ENCODE assay signal across 8 mouse cellular contexts in the genomic region with DNA sequence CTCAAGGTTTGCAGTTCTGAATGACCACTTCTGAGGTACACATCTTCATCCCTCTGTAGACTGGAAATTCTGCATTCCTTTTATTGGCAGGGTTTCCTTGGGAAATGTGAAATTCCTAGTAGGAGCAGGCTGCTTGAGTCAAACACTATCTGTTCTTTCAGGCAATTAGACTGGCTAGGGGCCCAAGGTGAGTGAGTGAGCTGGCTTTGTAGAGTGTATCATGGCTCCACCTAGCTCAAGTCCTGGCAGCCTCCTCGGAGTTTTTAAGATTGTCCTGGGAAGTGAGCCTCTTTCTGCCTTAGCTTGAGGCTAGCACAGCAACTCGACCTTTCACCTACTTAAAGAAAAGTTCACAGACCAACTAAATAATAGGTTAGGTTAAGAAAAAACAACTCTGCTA. TPM values are rescaled to one million over a fixed set of nuclear protein-coding genes. Genes with fewer than 3 reads are reported as not detected.
DNase-seq lines count a peak whose midpoint lies in the region; ATAC-seq lines count a peak whose summit lies in the region.

No protein-coding gene starts in this region.

- 15% methylated on average over 2 of the region's 2 CpGs for WGBS in heart, embryonic 14.5 days
- 14% methylated on average over 2 of the region's 2 CpGs for WGBS in stomach, embryonic 14.5 days

- H3K4me2 ChIP-seq in heart, embryonic 14.5 days (ENCODE audit: low read length), result no peak overlapping the region
- no peak overlapping the region for H3K4me2 ChIP-seq in stomach, embryonic 14.5 days (replicated peaks; ENCODE audit: low read depth, low read length)

- peaks cover 13 to 29% of the 10 kb centered on the region in 2 experiments; a peak in 3 of 4 replicates for H3K4me1 ChIP-seq in heart, embryonic 14.5 days (ENCODE audit: control insufficient read depth in 2 of 2, insufficient read depth in 2 of 2, low read length in 2 of 2)
- H3K4me1 ChIP-seq in stomach, embryonic 14.5 days (ENCODE audit: control insufficient read depth, insufficient read depth, low read length), result peaks cover 20% of the 10 kb centered on the region

- DNase-seq in cerebellum, adult 9-10 months, result peak; percentile 29
- DNase-seq in cerebellum, adult 11 months, result no peak
- DNase-seq in adipocyte (ENCODE audit: low spot score), result peak; percentile 42
- peak; percentile 8 to 33 for DNase-seq in kidney, postnatal 4 days
- no peak for DNase-seq in right cerebral cortex, postnatal 4 days

- H3K9ac ChIP-seq in heart, embryonic 14.5 days (ENCODE audit: low read length), result no peak overlapping the region
- no peak overlapping the region for H3K9ac ChIP-seq in stomach, embryonic 14.5 days (replicated peaks; ENCODE audit: low read depth, low read length)

- no peaks in the 10 kb centered on the region for H3K36me3 ChIP-seq in heart, embryonic 14.5 days (ENCODE audit: control insufficient read depth, insufficient read depth, low read length)
- no peaks in the 10 kb centered on the region for H3K36me3 ChIP-seq in stomach, embryonic 14.5 days (ENCODE audit: control insufficient read depth, insufficient read depth, low read length)

- no peaks in the 10 kb centered on the region for H3K27me3 ChIP-seq in heart, embryonic 14.5 days (ENCODE audit: control insufficient read depth, insufficient read depth, low read length)
- no peaks in the 10 kb centered on the region for H3K27me3 ChIP-seq in stomach, embryonic 14.5 days (ENCODE audit: control insufficient read depth, insufficient read depth, low read length)

- ATAC-seq in heart, embryonic 14.5 days (ENCODE audit: insufficient number of reproducible peaks, insufficient read depth, low FRiP score, low read depth), result no peak
- ATAC-seq in stomach, embryonic 14.5 days (ENCODE audit: insufficient number of reproducible peaks, insufficient read depth, low FRiP score, low read depth), result no peak
- no peak for ATAC-seq in megakaryocyte progenitor cell, adult 5-6 weeks (replicated peaks; ENCODE audit: poor library complexity)

- no peaks in the 10 kb centered on the region for H3K9me3 ChIP-seq in heart, embryonic 14.5 days (ENCODE audit: control insufficient read depth, low read length)
- no peaks in the 10 kb centered on the region for H3K9me3 ChIP-seq in stomach, embryonic 14.5 days (ENCODE audit: control insufficient read depth, low read depth, low read length)

- no peak overlapping the region for H3K4me3 ChIP-seq in heart, embryonic 14.5 days (ENCODE audit: control insufficient read depth in 1 of 2, insufficient read depth in 1 of 2, low read depth in 1 of 2, low read length in 2 of 2)
- H3K4me3 ChIP-seq in stomach, embryonic 14.5 days (ENCODE audit: low read depth, low read length), result no peak overlapping the region

- peak overlapping the region; percentile 20 to 61; a peak in 3 of 4 replicates for H3K27ac ChIP-seq in heart, embryonic 14.5 days (replicated peaks in 1 of 2; ENCODE audit: control insufficient read depth in 1 of 2, insufficient read depth in 1 of 2, low read depth in 2 of 2, low read length in 2 of 2)
- peak overlapping the region; percentile 33; the same call in 1 of the 2 replicates for H3K27ac ChIP-seq in stomach, embryonic 14.5 days (ENCODE audit: low read length)

RNA-seq across cellular contexts. Expression of gene Acsl3, which starts 1.2 kb away (rescaled TPM):
- polyA plus RNA-seq in heart, embryonic 14.5 days (2014; fragmentation: Nextera tagmentation; extraction: Ambion mirVana), result 82.5 and 83.1 TPM in 2 replicates
- polyA plus RNA-seq in stomach, embryonic 14.5 days (2014; fragmentation: Nextera tagmentation; extraction: Ambion mirVana), result 80.6 and 85.9 TPM in 2 replicates
- 11.1 and 14.2 TPM in 2 replicates for total RNA-seq in megakaryocyte progenitor cell, adult 5-6 weeks (2015)
- total RNA-seq in megakaryocyte progenitor cell, adult 5-6 weeks (2017), result 37.3 and 55.9 TPM in 2 replicates

RNA-seq across cellular contexts. Expression of gene Utp14b, which starts 1.4 kb away (rescaled TPM):
- 2.7 and 2.8 TPM in 2 replicates for polyA plus RNA-seq in heart, embryonic 14.5 days (2014; fragmentation: Nextera tagmentation; extraction: Ambion mirVana)
- polyA plus RNA-seq in stomach, embryonic 14.5 days (2014; fragmentation: Nextera tagmentation; extraction: Ambion mirVana), result 6.5 and 6.6 TPM in 2 replicates
- 6.2 and 7.3 TPM in 2 replicates for total RNA-seq in megakaryocyte progenitor cell, adult 5-6 weeks (2015)
- 10.3 and 12.8 TPM in 2 replicates for total RNA-seq in megakaryocyte progenitor cell, adult 5-6 weeks (2017)

Comparison
In these comparisons a context has a peak if more than half of its experiments do, and no peak if none do; other contexts are left out.
1. DNase-seq: peak in cerebellum, adult 9-10 months (single experiment), adipocyte (single experiment) and kidney, postnatal 4 days (2 of 2); none in cerebellum, adult 11 months (single experiment) and right cerebral cortex, postnatal 4 days (single experiment).